Mouse (Mus musculus) E14TG2a.4 (cell line): ENCODE measurements at regions not wholly inside any gene's neighbourhood (a gene's known extent, or its start where the extent isn't known, plus 50 kb on each side); places are given as distances from the start of the nearest gene placed in this dataset.

Experiments used
- CTCF ChIP-seq: conservative IDR thresholded peaks from 2 replicates; pipeline ENCODE4 v1.5.1; 2014; ENCODE audit warnings: low read length
- NANOG ChIP-seq: IDR thresholded peaks from 2 replicates; pipeline ENCODE4 v1.6.1; 2014; ENCODE audit warnings: borderline replicate concordance, low read length, mixed read lengths

- TF ChIP-seq CTCF (no peak), NANOG (no peak)
These were observed 218.8 kb downstream of the Ktn1 start for GRCm38 (mm10) chr14:47867017-47867416.
